Mouse (Mus musculus) lung, adult 2 months (tissue): Measurements from ENCODE around the gene Nop2.

Source experiments
- CTCF ChIP-seq: fragments of 200-500 bp; IDR thresholded peaks from 2 replicates; pipeline ENCODE4 v1.5.1; 2011; ENCODE audit warnings: mild to moderate bottlenecking, low read length, control low read depth; ENCODE audit not compliant: insufficient read depth
- POLR2A ChIP-seq: fragments of 200-500 bp; IDR thresholded peaks from 2 replicates; pipeline ENCODE4 v1.6.1; 2011; ENCODE audit warnings: low read depth, mild to moderate bottlenecking, control low read depth, low read length, borderline replicate concordance; ENCODE audit errors: extremely low read depth

- no peak for TF ChIP-seq CTCF
- TF ChIP-seq POLR2A = no peak
Measured at GRCm38 (mm10) chr6:125182133-125182532, 50.4 kb downstream of the Nop2 start.
